Mouse (Mus musculus): ENCODE results near the gene Rasl11b. TPM values are rescaled to one million over a fixed set of nuclear protein-coding genes. Genes with fewer than 3 reads are reported as not detected.

Gene Rasl11b
- polyA plus RNA-seq, 1 experiment from 2014 or later, result 28.8 TPM

- WGBS, result 90% methylated on average over 7 of the region's 7 CpGs
- no peak overlapping the region for H3K4me2 ChIP-seq (ENCODE audit: low read depth, low read length, severe bottlenecking)
- no peaks in the 10 kb centered on the region for H3K9me3 ChIP-seq (ENCODE audit: control insufficient read depth, low read length)
- peaks cover 3% of the 10 kb centered on the region; the same call in 1 of the 2 replicates for H3K4me1 ChIP-seq (replicated peaks; ENCODE audit: control insufficient read depth, insufficient read depth, low read length)
- ATAC-seq (replicated peaks; ENCODE audit: low FRiP score) (no peak), DNase-seq (ENCODE audit: low spot score) (no peak)
- H3K36me3 ChIP-seq (ENCODE audit: control insufficient read depth, insufficient read depth, low read length), result no peaks in the 10 kb centered on the region
- H3K9ac ChIP-seq (ENCODE audit: low read length), result no peak overlapping the region
- no peaks in the 10 kb centered on the region for H3K27me3 ChIP-seq (ENCODE audit: control insufficient read depth, insufficient read depth, low read length)
- H3K27ac ChIP-seq (ENCODE audit: low read depth, low read length), result no peak overlapping the region
- H3K4me3 ChIP-seq (ENCODE audit: low read depth, low read length), result no peak overlapping the region
Measured at GRCm38 (mm10) chr5:74206649-74207048, 11.6 kb downstream of the Rasl11b start.

DNA sequence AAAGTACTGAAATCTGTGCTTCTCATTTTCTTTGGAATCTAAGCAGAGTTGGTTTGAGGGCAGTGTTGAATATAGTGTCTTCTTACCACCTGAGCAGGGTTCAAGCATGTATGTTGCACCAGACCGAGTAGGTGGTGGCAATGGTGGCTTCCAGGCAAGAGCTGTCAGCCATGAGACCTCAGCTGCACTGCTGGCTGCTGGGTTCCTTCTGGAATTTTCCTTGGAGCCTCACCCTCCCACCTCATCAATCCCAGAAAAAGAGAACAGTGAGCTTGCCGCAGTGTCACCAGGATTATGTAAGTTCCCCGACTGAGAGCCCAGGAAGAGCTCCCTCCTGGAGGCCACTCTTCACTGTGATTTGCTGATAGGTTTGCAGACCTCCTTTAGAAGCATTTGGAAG lies 12.1 kb downstream of the Rasl11b start:
- ATAC-seq (replicated peaks; ENCODE audit: low FRiP score) (no peak), DNase-seq (ENCODE audit: low spot score) (no peak)
- no peak overlapping the region for H3K27ac ChIP-seq (ENCODE audit: low read depth, low read length)
- no peaks in the 10 kb centered on the region for H3K9me3 ChIP-seq (ENCODE audit: control insufficient read depth, low read length)
- H3K4me1 ChIP-seq (replicated peaks; ENCODE audit: control insufficient read depth, insufficient read depth, low read length), result peaks cover 3% of the 10 kb centered on the region; the same call in 1 of the 2 replicates
- no peaks in the 10 kb centered on the region for H3K27me3 ChIP-seq (ENCODE audit: control insufficient read depth, insufficient read depth, low read length)
- no peak overlapping the region for H3K4me2 ChIP-seq (ENCODE audit: low read depth, low read length, severe bottlenecking)
- H3K36me3 ChIP-seq (ENCODE audit: control insufficient read depth, insufficient read depth, low read length), result no peaks in the 10 kb centered on the region
- H3K9ac ChIP-seq (ENCODE audit: low read length), result no peak overlapping the region
- no peak overlapping the region for H3K4me3 ChIP-seq (ENCODE audit: low read depth, low read length)
- WGBS, result 79% methylated on average over 3 of the region's 3 CpGs

- 71% methylated on average over 7 of the region's 7 CpGs for WGBS
- Histone ChIP-seq H3K27ac (ENCODE audit: low read depth, low read length) (no peak overlapping the region), H3K36me3 (ENCODE audit: control insufficient read depth, insufficient read depth, low read length) (no peaks in the 10 kb centered on the region), H3K9me3 (ENCODE audit: control insufficient read depth, low read length) (no peaks in the 10 kb centered on the region), H3K4me1 (replicated peaks; ENCODE audit: control insufficient read depth, insufficient read depth, low read length) (peaks cover 3% of the 10 kb centered on the region; the same call in 1 of the 2 replicates), H3K4me2 (ENCODE audit: low read depth, low read length, severe bottlenecking) (no peak overlapping the region), H3K4me3 (ENCODE audit: low read depth, low read length) (no peak overlapping the region), H3K27me3 (ENCODE audit: control insufficient read depth, insufficient read depth, low read length) (no peaks in the 10 kb centered on the region), H3K9ac (ENCODE audit: low read length) (no peak overlapping the region)
- ATAC-seq (replicated peaks; ENCODE audit: low FRiP score), result no peak
- no peak for DNase-seq (ENCODE audit: low spot score)
Measured at GRCm38 (mm10) chr5:74208438-74208837, 13.4 kb downstream of the Rasl11b start.

- no peak for DNase-seq (ENCODE audit: low spot score)
- no peaks in the 10 kb centered on the region for H3K9me3 ChIP-seq (ENCODE audit: control insufficient read depth, low read length)
- no peak for ATAC-seq (replicated peaks; ENCODE audit: low FRiP score)
- H3K27me3 ChIP-seq (ENCODE audit: control insufficient read depth, insufficient read depth, low read length), result no peaks in the 10 kb centered on the region
- H3K27ac ChIP-seq (ENCODE audit: low read depth, low read length), result no peak overlapping the region
- H3K4me2 ChIP-seq (ENCODE audit: low read depth, low read length, severe bottlenecking), result no peak overlapping the region
- no peak overlapping the region for H3K4me3 ChIP-seq (ENCODE audit: low read depth, low read length)
- 78% methylated on average over 4 of the region's 4 CpGs for WGBS
- no peak overlapping the region for H3K9ac ChIP-seq (ENCODE audit: low read length)
- H3K36me3 ChIP-seq (ENCODE audit: control insufficient read depth, insufficient read depth, low read length), result no peaks in the 10 kb centered on the region
- peaks cover 8% of the 10 kb centered on the region; the same call in 1 of the 2 replicates for H3K4me1 ChIP-seq (replicated peaks; ENCODE audit: control insufficient read depth, insufficient read depth, low read length)
Measured at GRCm38 (mm10) chr5:74209640-74210039, 14.6 kb downstream of the Rasl11b start.

DNA sequence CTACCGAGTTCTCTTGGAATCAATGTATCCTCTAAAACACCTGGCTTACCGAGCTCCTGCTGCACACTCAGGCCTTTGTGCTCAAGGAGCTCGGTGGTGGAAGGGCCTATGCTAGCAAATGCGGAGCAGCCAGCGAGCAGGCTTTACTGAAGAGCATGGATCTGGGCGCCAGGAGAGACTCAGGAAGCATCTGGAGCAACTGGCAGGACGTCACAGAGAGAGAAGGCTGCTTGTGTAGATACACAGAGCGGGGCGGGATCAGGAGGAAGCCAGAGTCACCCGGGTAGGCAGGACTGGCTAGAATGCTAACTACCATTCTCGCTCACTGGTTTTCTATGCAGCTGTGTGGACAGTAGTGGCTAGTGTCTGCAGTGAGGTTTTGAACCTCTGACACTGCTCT lies 16.3 kb downstream of the Rasl11b start:
- Histone ChIP-seq H3K27ac (ENCODE audit: low read depth, low read length) (no peak overlapping the region), H3K9me3 (ENCODE audit: control insufficient read depth, low read length) (no peaks in the 10 kb centered on the region), H3K4me1 (replicated peaks; ENCODE audit: control insufficient read depth, insufficient read depth, low read length) (peaks cover 11% of the 10 kb centered on the region), H3K27me3 (ENCODE audit: control insufficient read depth, insufficient read depth, low read length) (no peaks in the 10 kb centered on the region), H3K4me2 (ENCODE audit: low read depth, low read length, severe bottlenecking) (no peak overlapping the region), H3K36me3 (ENCODE audit: control insufficient read depth, insufficient read depth, low read length) (no peaks in the 10 kb centered on the region), H3K9ac (ENCODE audit: low read length) (no peak overlapping the region), H3K4me3 (ENCODE audit: low read depth, low read length) (no peak overlapping the region)
- 79% methylated on average over 11 of the region's 11 CpGs for WGBS
- DNase-seq (ENCODE audit: low spot score), result no peak
- ATAC-seq (replicated peaks; ENCODE audit: low FRiP score), result no peak

DNA sequence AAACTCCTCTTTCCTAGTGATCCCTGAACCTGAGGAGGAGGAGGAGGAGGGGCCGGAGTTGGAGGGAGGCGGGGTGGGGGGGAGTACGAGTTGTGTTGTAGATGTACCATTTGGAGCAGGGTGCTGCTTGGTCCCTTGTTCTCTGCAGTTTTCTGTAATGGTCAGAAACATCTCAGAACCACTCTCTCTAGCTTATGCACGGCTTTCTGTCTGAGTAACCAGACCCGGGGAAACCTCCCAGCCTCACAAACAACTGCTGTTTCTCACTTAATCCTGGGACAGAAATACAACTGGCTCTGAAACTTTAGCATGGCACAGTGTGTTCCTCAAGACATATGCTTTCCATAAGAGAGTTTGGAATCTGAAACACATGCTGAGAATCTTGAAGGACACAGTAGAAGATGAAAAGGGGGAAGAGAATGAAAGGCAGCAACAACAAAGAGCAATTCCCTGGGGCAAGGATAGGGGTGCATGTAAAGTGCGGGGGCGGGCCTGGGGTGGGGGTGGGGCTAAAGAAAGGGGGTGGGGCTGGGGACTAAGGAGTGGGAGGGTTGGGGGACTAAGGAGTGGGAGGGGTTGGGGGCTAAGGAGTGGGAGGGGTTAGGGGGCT lies 19.5 kb downstream of the Rasl11b start:
- 4% methylated on average over 7 of the region's 7 CpGs for WGBS
- Histone ChIP-seq H3K36me3 (ENCODE audit: control insufficient read depth, insufficient read depth, low read length) (no peaks in the 10 kb centered on the region), H3K9me3 (ENCODE audit: control insufficient read depth, low read length) (no peaks in the 10 kb centered on the region), H3K27ac (ENCODE audit: low read depth, low read length) (peak overlapping the region; percentile 83), H3K9ac (ENCODE audit: low read length) (peak overlapping the region; percentile 37; the same call in 1 of the 2 replicates), H3K4me1 (replicated peaks; ENCODE audit: control insufficient read depth, insufficient read depth, low read length) (peaks cover 11% of the 10 kb centered on the region), H3K27me3 (ENCODE audit: control insufficient read depth, insufficient read depth, low read length) (no peaks in the 10 kb centered on the region), H3K4me2 (ENCODE audit: low read depth, low read length, severe bottlenecking) (peak overlapping the region; percentile 29; the same call in 1 of the 2 replicates), H3K4me3 (ENCODE audit: low read depth, low read length) (no peak overlapping the region)
- peak; percentile 76 for ATAC-seq (replicated peaks; ENCODE audit: low FRiP score)
- peak; percentile 74 for DNase-seq (ENCODE audit: low spot score)

- DNase-seq (ENCODE audit: low spot score), result no peak
- Histone ChIP-seq H3K9ac (ENCODE audit: low read length) (no peak overlapping the region), H3K4me1 (replicated peaks; ENCODE audit: control insufficient read depth, insufficient read depth, low read length) (peaks cover 11% of the 10 kb centered on the region), H3K27me3 (ENCODE audit: control insufficient read depth, insufficient read depth, low read length) (no peaks in the 10 kb centered on the region), H3K4me2 (ENCODE audit: low read depth, low read length, severe bottlenecking) (peak overlapping the region; percentile 18; the same call in 1 of the 2 replicates), H3K4me3 (ENCODE audit: low read depth, low read length) (no peak overlapping the region), H3K36me3 (ENCODE audit: control insufficient read depth, insufficient read depth, low read length) (no peaks in the 10 kb centered on the region), H3K27ac (ENCODE audit: low read depth, low read length) (peak overlapping the region; percentile 34; the same call in 1 of the 2 replicates), H3K9me3 (ENCODE audit: control insufficient read depth, low read length) (no peaks in the 10 kb centered on the region)
- peak; percentile 60 for ATAC-seq (replicated peaks; ENCODE audit: low FRiP score)
- 19% methylated on average over 4 of the region's 4 CpGs for WGBS
Measured at GRCm38 (mm10) chr5:74215125-74215524, 20.0 kb downstream of the Rasl11b start.

GRCm38 (mm10) chr5:74218524-74218923 lies 23.4 kb downstream of the Rasl11b start:
- Histone ChIP-seq H3K9me3 (ENCODE audit: control insufficient read depth, low read length) (no peaks in the 10 kb centered on the region), H3K27ac (ENCODE audit: low read depth, low read length) (no peak overlapping the region), H3K4me3 (ENCODE audit: low read depth, low read length) (no peak overlapping the region), H3K9ac (ENCODE audit: low read length) (no peak overlapping the region), H3K36me3 (ENCODE audit: control insufficient read depth, insufficient read depth, low read length) (no peaks in the 10 kb centered on the region), H3K4me2 (ENCODE audit: low read depth, low read length, severe bottlenecking) (no peak overlapping the region), H3K4me1 (replicated peaks; ENCODE audit: control insufficient read depth, insufficient read depth, low read length) (peaks cover 11% of the 10 kb centered on the region), H3K27me3 (ENCODE audit: control insufficient read depth, insufficient read depth, low read length) (no peaks in the 10 kb centered on the region)
- 64% methylated on average over 4 of the region's 4 CpGs for WGBS
- DNase-seq (ENCODE audit: low spot score), result no peak
- ATAC-seq (replicated peaks; ENCODE audit: low FRiP score), result no peak

DNA sequence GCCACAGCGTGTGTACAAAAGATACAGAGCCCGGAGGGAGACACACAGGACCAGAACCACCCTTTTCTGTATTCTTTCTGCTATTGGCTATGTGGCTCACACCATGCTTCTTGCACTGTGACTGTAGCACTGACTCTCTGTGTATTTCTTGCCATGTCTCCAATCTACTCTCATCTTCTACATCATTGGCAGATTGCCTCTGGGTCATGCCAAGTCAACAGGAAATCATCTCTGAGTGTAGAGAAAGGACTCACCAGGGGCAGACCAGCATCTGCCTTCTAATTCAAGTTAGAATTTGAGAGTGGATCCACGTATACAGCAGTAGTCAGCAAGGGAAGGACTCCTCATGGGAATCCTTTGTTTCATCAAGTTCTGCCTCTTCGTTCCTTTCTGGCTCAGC lies 27.5 kb downstream of the Rasl11b start:
- no peaks in the 10 kb centered on the region for H3K27me3 ChIP-seq (ENCODE audit: control insufficient read depth, insufficient read depth, low read length)
- 86% methylated on average over 4 of the region's 4 CpGs for WGBS
- no peaks in the 10 kb centered on the region for H3K4me1 ChIP-seq (replicated peaks; ENCODE audit: control insufficient read depth, insufficient read depth, low read length)
- DNase-seq (ENCODE audit: low spot score) (no peak), ATAC-seq (replicated peaks; ENCODE audit: low FRiP score) (no peak)
- H3K36me3 ChIP-seq (ENCODE audit: control insufficient read depth, insufficient read depth, low read length), result no peaks in the 10 kb centered on the region
- no peak overlapping the region for H3K9ac ChIP-seq (ENCODE audit: low read length)
- H3K4me2 ChIP-seq (ENCODE audit: low read depth, low read length, severe bottlenecking), result no peak overlapping the region
- no peaks in the 10 kb centered on the region for H3K9me3 ChIP-seq (ENCODE audit: control insufficient read depth, low read length)
- H3K27ac ChIP-seq (ENCODE audit: low read depth, low read length), result no peak overlapping the region
- H3K4me3 ChIP-seq (ENCODE audit: low read depth, low read length), result no peak overlapping the region
